Mouse (Mus musculus): Measurements from ENCODE around the gene Agtr1a. TPM values are rescaled to one million over a fixed set of nuclear protein-coding genes. Genes with fewer than 3 reads are reported as not detected.

Gene Agtr1a
- total RNA-seq (2023) = 1 to 10 TPM; 2.4 to 3.7 TPM

GRCm38 (mm10) chr13:30336148-30336801, at the start of gene Agtr1a:
TSS of gene Agtr1a (plus strand) at chr13:30336441.

Other genes with a start within 250 kb of the Agtr1a start
- 10 to 100 TPM; 10.7 to 11.7 TPM for gene Mboat1, start 200.0 kb upstream of the Agtr1a start, total RNA-seq (2023)
- 10 to 100 TPM; 57.5 to 65.5 TPM for gene Uqcrfs1, start 208.9 kb downstream of the Agtr1a start, total RNA-seq (2023)